Mouse (Mus musculus) liver, adult 2 months (tissue): Measurements from ENCODE around the gene Slc25a43.

ENCODE experiments used
- CTCF ChIP-seq: fragments of 200-500 bp; IDR thresholded peaks from 2 replicates; pipeline ENCODE4 v1.5.1; 2011; ENCODE audit warnings: low read depth, low read length, control low read depth
- POLR2A ChIP-seq: fragments of 200-500 bp; IDR thresholded peaks from 2 replicates; pipeline ENCODE4 v1.6.1; 2011; ENCODE audit warnings: low read length, control low read depth; ENCODE audit not compliant: insufficient read depth; ENCODE audit errors: extremely low read depth

DNA sequence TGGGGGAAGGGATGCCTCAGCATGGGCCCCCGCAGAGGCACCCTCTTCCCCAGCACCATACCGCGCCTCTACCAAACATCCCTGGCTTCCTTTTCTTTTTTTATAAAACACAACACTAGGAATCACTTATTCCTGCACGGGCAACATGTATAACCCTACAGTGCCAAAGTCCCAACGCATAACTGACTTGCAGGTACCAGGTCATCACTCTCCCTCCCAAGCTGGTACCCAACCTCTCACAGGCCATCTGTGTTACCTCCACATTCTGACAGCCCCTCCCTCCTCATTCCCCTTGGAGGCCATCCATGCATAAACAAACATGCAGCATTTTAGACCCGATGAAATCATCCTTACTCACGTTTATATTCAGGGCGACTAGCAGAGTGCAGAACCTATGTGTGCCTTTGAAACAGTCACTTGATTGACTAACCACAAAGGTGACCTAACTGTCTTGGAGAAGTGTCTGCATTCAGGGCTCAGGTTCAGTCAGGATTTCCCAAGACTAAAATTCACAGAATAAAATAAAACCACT, 73.0 kb downstream of the Slc25a43 start:
- TF ChIP-seq CTCF (no peak), POLR2A (no peak)
